Mouse (Mus musculus): ENCODE data around the gene Fam187a. TPM values are rescaled to one million over a fixed set of nuclear protein-coding genes. Genes with fewer than 3 reads are reported as not detected.

Gene Fam187a
- polyA plus RNA-seq (2016; fragmentation: Nextera tagmentation; extraction: Ambion mirVana) = not detected in 2 replicates

GRCm38 (mm10) chr11:102884616-102885219, at the start of gene Fam187a:
Fam187a (plus strand) TSS chr11:102885169.
- H3K4me3 ChIP-seq = no peak within 1 kb of the TSS
- H3K36me3 ChIP-seq = no peaks in the 10 kb centered on the region
- peaks cover 35% of the 10 kb centered on the region for H3K27me3 ChIP-seq
- H3K27ac ChIP-seq (replicated peaks) = no peak within 1 kb of the TSS
- no peak within 1 kb of the TSS for H3K9ac ChIP-seq (replicated peaks)
- no peak for ATAC-seq (ENCODE audit: low FRiP score, low read depth)
- H3K4me1 ChIP-seq = peaks cover 10% of the 10 kb centered on the region
- no peaks in the 10 kb centered on the region for H3K9me3 ChIP-seq
- H3K4me2 ChIP-seq (replicated peaks) = no peak within 1 kb of the TSS
- WGBS = 56% methylated on average over 10 of the region's 10 CpGs

DNA sequence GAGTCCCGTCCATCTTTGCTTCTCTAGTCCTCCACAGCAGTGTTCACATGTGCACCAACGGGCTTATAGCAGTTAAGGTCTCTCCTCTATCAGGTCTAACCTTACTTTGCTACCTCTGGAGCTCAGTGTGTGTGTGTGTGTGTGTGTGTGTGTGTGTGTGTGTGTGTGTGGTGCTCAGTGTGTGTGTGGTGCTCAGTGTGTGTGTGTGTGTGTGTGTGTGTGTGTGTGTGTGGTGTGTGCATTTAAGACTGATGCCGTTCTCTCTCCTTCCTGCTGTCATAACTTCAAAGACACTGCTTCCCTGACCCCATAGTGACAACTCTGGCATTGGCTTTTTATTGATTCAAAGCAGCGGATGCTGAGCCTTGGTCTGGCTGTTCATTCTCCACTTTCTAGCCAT, 49.4 kb upstream of the Fam187a start, which contains the start of gene Higd1b:
Gene Higd1b, plus strand, starts transcription at position 301 of the 400 bp plus-strand sequence.
- H3K36me3 ChIP-seq = peaks cover 43% of the 10 kb centered on the region
- no peak within 1 kb of the TSS for H3K4me3 ChIP-seq
- H3K9ac ChIP-seq (replicated peaks) = no peak within 1 kb of the TSS
- H3K9me3 ChIP-seq = no peaks in the 10 kb centered on the region
- H3K27me3 ChIP-seq = no peaks in the 10 kb centered on the region
- H3K4me2 ChIP-seq (replicated peaks) = no peak within 1 kb of the TSS
- H3K27ac ChIP-seq (replicated peaks) = no peak within 1 kb of the TSS
- ATAC-seq (ENCODE audit: low FRiP score, low read depth) = no peak
- WGBS = 86% methylated on average over 4 of the region's 4 CpGs
- no peaks in the 10 kb centered on the region for H3K4me1 ChIP-seq

GRCm38 (mm10) chr11:102836146-102836545, 48.8 kb upstream of the Fam187a start:
- Histone ChIP-seq H3K27me3 (no peaks in the 10 kb centered on the region), H3K4me1 (no peaks in the 10 kb centered on the region), H3K27ac (replicated peaks) (no peak overlapping the region), H3K9me3 (no peaks in the 10 kb centered on the region), H3K4me3 (no peak overlapping the region), H3K4me2 (replicated peaks) (no peak overlapping the region), H3K36me3 (peaks cover 48% of the 10 kb centered on the region), H3K9ac (replicated peaks) (no peak overlapping the region)
- WGBS = 92% methylated on average over 9 of the region's 9 CpGs
- no peak for ATAC-seq (ENCODE audit: low FRiP score, low read depth)

DNA sequence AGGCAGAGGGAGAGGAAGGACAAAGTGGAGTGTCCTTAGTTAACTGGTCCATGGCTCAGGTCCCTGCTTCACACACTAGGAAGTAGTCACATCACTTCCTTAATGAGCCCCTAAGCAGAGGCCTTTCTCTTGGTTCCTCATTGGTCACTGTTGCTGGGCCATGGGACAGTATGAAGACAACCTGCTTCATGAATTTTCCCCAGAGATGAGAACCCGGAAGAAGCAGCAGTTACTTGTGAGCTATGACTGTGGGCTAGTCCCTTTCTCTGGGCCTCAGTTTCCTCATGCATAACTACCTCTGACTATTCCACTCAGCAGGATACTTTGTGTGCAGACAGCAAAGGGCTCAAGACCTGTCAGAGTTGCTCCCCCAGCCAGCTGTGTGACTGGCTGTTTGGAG, 47.6 kb upstream of the Fam187a start:
- H3K27me3 ChIP-seq = no peaks in the 10 kb centered on the region
- ATAC-seq (ENCODE audit: low FRiP score, low read depth) = no peak
- peaks cover 61% of the 10 kb centered on the region for H3K36me3 ChIP-seq
- no peak overlapping the region for H3K9ac ChIP-seq (replicated peaks)
- no peak overlapping the region for H3K27ac ChIP-seq (replicated peaks)
- H3K4me2 ChIP-seq (replicated peaks) = no peak overlapping the region
- H3K9me3 ChIP-seq = no peaks in the 10 kb centered on the region
- H3K4me3 ChIP-seq = no peak overlapping the region
- no peaks in the 10 kb centered on the region for H3K4me1 ChIP-seq
- WGBS = 100% methylated on average over 1 of the region's 1 CpGs

DNA sequence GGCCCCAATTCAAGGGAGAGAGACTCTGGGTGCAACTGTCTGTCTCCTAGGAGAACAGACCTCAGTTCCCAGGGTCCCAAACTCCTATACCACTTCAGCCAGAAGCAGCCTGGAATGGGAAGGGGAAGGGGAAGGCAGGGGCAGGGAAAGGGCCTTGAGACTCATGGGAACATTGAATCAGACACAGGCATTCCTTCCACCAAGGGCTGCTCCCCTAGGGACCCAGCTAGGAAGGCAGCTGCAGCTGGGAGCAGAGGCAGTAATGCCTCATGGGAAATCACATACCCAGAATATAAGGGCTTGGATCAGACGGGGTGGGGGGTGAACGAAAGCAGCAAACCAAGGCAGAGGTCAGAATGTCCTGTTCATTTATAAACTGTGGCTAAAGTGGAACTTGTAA, 46.8 kb upstream of the Fam187a start:
- Histone ChIP-seq H3K4me2 (replicated peaks) (no peak overlapping the region), H3K36me3 (peaks cover 68% of the 10 kb centered on the region), H3K4me1 (no peaks in the 10 kb centered on the region), H3K4me3 (no peak overlapping the region), H3K27ac (replicated peaks) (no peak overlapping the region), H3K9ac (replicated peaks) (no peak overlapping the region), H3K9me3 (no peaks in the 10 kb centered on the region), H3K27me3 (no peaks in the 10 kb centered on the region)
- ATAC-seq (ENCODE audit: low FRiP score, low read depth) = no peak
- WGBS = 93% methylated on average over 2 of the region's 2 CpGs

- H3K27me3 ChIP-seq = no peaks in the 10 kb centered on the region
- H3K4me2 ChIP-seq (replicated peaks) = no peak overlapping the region
- no peak overlapping the region for H3K4me3 ChIP-seq
- no peaks in the 10 kb centered on the region for H3K4me1 ChIP-seq
- no peak for ATAC-seq (ENCODE audit: low FRiP score, low read depth)
- peaks cover 74% of the 10 kb centered on the region for H3K36me3 ChIP-seq
- H3K27ac ChIP-seq (replicated peaks) = no peak overlapping the region
- 92% methylated on average over 9 of the region's 9 CpGs for WGBS
- no peaks in the 10 kb centered on the region for H3K9me3 ChIP-seq
- no peak overlapping the region for H3K9ac ChIP-seq (replicated peaks)
These were observed 46.3 kb upstream of the Fam187a start for GRCm38 (mm10) chr11:102838616-102839150.

GRCm38 (mm10) chr11:102845926-102846325, 39.0 kb upstream of the Fam187a start:
- ATAC-seq (ENCODE audit: low FRiP score, low read depth) = no peak
- Histone ChIP-seq H3K27ac (replicated peaks) (no peak overlapping the region), H3K4me1 (no peaks in the 10 kb centered on the region), H3K9ac (replicated peaks) (no peak overlapping the region), H3K9me3 (no peaks in the 10 kb centered on the region), H3K4me2 (replicated peaks) (no peak overlapping the region), H3K36me3 (peaks cover 100% of the 10 kb centered on the region), H3K4me3 (no peak overlapping the region), H3K27me3 (no peaks in the 10 kb centered on the region)
- 89% methylated on average over 10 of the region's 10 CpGs for WGBS

- WGBS = 74% methylated on average over 5 of the region's 5 CpGs
- Histone ChIP-seq H3K36me3 (peaks cover 94% of the 10 kb centered on the region), H3K27ac (replicated peaks) (no peak overlapping the region), H3K4me1 (no peaks in the 10 kb centered on the region), H3K9ac (replicated peaks) (no peak overlapping the region), H3K4me3 (no peak overlapping the region), H3K4me2 (replicated peaks) (no peak overlapping the region), H3K27me3 (no peaks in the 10 kb centered on the region), H3K9me3 (no peaks in the 10 kb centered on the region)
- no peak for ATAC-seq (ENCODE audit: low FRiP score, low read depth)
These were observed 33.1 kb upstream of the Fam187a start for GRCm38 (mm10) chr11:102851883-102852282.

- ATAC-seq (ENCODE audit: low FRiP score, low read depth) = no peak
- Histone ChIP-seq H3K27me3 (no peaks in the 10 kb centered on the region), H3K4me1 (no peaks in the 10 kb centered on the region), H3K9ac (replicated peaks) (no peak overlapping the region), H3K27ac (replicated peaks) (no peak overlapping the region), H3K9me3 (no peaks in the 10 kb centered on the region), H3K4me3 (no peak overlapping the region), H3K36me3 (peaks cover 94% of the 10 kb centered on the region), H3K4me2 (replicated peaks) (no peak overlapping the region)
These were observed 31.2 kb upstream of the Fam187a start for GRCm38 (mm10) chr11:102853760-102854159.

DNA sequence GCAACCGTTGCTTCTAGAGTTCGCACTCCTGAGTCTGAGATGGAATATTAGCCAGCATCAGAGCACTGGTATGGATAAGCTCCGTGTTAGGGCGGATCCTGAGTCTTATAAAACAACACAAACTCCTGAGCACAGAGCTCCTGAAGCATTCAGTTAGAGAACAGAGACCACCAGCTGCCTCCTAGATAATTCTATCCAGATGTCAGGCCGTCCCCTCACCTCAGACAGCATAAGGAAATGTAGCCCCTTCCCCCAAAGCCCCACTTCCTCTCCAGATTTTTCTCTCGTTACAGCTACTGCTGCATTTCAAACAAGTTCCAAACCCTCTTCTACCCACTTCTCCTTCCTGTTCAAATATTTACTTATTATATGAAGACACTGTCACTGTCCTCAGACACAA, 29.0 kb upstream of the Fam187a start:
- no peak overlapping the region for H3K27ac ChIP-seq (replicated peaks)
- H3K4me2 ChIP-seq (replicated peaks) = no peak overlapping the region
- no peaks in the 10 kb centered on the region for H3K4me1 ChIP-seq
- H3K9ac ChIP-seq (replicated peaks) = no peak overlapping the region
- H3K27me3 ChIP-seq = no peaks in the 10 kb centered on the region
- 84% methylated on average over 6 of the region's 6 CpGs for WGBS
- ATAC-seq (ENCODE audit: low FRiP score, low read depth) = no peak
- H3K36me3 ChIP-seq = peaks cover 94% of the 10 kb centered on the region
- H3K9me3 ChIP-seq = no peaks in the 10 kb centered on the region
- no peak overlapping the region for H3K4me3 ChIP-seq

GRCm38 (mm10) chr11:102858951-102859350, 26.0 kb upstream of the Fam187a start:
- WGBS = 93% methylated on average over 11 of the region's 11 CpGs

GRCm38 (mm10) chr11:102859933-102860332, 25.0 kb upstream of the Fam187a start:
- Histone ChIP-seq H3K4me2 (replicated peaks) (no peak overlapping the region), H3K4me3 (no peak overlapping the region), H3K9me3 (no peaks in the 10 kb centered on the region), H3K4me1 (no peaks in the 10 kb centered on the region), H3K9ac (replicated peaks) (no peak overlapping the region), H3K36me3 (peaks cover 92% of the 10 kb centered on the region), H3K27ac (replicated peaks) (no peak overlapping the region), H3K27me3 (no peaks in the 10 kb centered on the region)
- 95% methylated on average over 8 of the region's 8 CpGs for WGBS
- no peak for ATAC-seq (ENCODE audit: low FRiP score, low read depth)

More at GRCm38 (mm10) chr11:102858951-102859350, 26.0 kb upstream of the Fam187a start:
- no peaks in the 10 kb centered on the region for H3K9me3 ChIP-seq
- H3K9ac ChIP-seq (replicated peaks) = no peak overlapping the region
- H3K4me1 ChIP-seq = no peaks in the 10 kb centered on the region
- H3K27me3 ChIP-seq = no peaks in the 10 kb centered on the region
- no peak overlapping the region for H3K27ac ChIP-seq (replicated peaks)
- no peak overlapping the region for H3K4me3 ChIP-seq
- no peak for ATAC-seq (ENCODE audit: low FRiP score, low read depth)
- no peak overlapping the region for H3K4me2 ChIP-seq (replicated peaks)
- peaks cover 98% of the 10 kb centered on the region for H3K36me3 ChIP-seq

DNA sequence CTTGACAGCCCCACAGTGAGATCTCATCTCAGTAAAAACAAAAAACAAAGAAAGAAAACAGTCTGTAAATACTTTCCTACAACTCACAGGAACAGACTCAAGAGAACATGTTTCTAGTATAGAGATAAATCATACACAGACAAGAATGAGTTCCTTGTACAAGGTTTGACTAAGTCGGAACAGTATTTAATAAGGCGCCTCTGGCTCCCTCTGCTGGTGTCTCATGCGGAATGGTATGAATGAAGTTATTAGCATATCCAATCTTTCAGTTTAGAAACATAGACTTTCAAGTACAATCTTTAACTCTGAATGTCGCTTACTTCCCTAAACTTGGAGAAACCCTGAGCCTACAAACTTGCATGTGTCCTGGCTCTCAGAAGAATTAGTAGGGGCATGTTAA, 20.7 kb upstream of the Fam187a start:
- Histone ChIP-seq H3K36me3 (peaks cover 88% of the 10 kb centered on the region), H3K27ac (replicated peaks) (no peak overlapping the region), H3K4me2 (replicated peaks) (no peak overlapping the region), H3K9ac (replicated peaks) (no peak overlapping the region), H3K4me1 (no peaks in the 10 kb centered on the region), H3K9me3 (no peaks in the 10 kb centered on the region), H3K4me3 (no peak overlapping the region), H3K27me3 (no peaks in the 10 kb centered on the region)
- WGBS = 49% methylated on average over 4 of the region's 4 CpGs
- no peak for ATAC-seq (ENCODE audit: low FRiP score, low read depth)
